Mouse (Mus musculus) heart, postnatal 0 days (tissue): ENCODE data around the gene Camta1.

Experiments
- CTCF ChIP-seq: IDR thresholded peaks from 2 replicates; pipeline ENCODE4 v1.5.1; 2016; ENCODE audit warnings: antibody characterized with exemption, control low read depth, low read depth
- EP300 ChIP-seq: IDR thresholded peaks from 2 replicates; pipeline ENCODE4 v1.6.1; 2016; ENCODE audit warnings: antibody characterized with exemption, low read depth

GRCm38 (mm10) chr4:151165539-151165938, 696.1 kb downstream of the Camta1 start:
- TF ChIP-seq EP300, result no peak
- TF ChIP-seq CTCF, result no peak
